Mouse (Mus musculus) urinary bladder, postnatal 25 days (tissue): ENCODE data around the gene Vti1a.

ENCODE experiments used
- DNase-seq: peaks from one replicate; pipeline ENCODE4 v3.0.0; 2022; ENCODE audit warnings: low spot score

The Vti1a gene

DNA sequence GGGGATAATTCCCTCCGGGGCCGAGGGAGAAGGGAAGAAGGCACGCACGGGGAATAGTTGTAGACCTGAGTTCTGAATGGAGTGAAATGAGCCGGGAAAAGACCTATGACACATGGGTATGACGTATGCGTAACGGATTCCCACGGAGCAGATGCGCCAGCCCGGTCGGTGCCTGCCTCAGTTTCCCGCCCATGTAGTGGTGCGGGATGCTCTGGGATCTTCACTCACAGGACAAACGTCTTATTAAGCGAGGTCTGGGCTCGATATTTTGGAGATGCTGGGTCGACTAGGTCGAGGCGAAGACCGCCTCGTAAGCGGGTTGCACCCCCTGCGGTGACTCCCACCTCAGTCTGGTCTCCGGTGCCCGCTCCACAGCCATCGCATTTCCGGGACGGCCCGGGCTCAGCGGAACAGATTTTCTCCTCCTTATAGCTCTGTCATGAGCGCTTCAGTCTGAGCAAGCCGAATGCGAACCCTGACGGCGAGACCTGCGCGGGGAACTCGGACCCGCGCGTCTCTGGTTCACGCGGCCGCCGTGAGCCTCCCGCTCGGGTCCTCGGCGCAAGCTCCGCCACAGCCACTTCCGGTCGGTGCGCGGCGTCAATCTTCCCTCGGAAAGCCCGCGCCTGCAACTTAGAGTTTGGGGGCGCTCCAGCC, 515 bp upstream of the Vti1a start, which contains the start of gene Zdhhc6:
Gene Zdhhc6 (minus strand): TSS at position 581 of the 657 bp plus-strand sequence.
- peak; percentile 87 for DNase-seq

GRCm38 (mm10) chr19:55316901-55317300, 806 bp downstream of the Vti1a start:
- DNase-seq = no peak

DNA sequence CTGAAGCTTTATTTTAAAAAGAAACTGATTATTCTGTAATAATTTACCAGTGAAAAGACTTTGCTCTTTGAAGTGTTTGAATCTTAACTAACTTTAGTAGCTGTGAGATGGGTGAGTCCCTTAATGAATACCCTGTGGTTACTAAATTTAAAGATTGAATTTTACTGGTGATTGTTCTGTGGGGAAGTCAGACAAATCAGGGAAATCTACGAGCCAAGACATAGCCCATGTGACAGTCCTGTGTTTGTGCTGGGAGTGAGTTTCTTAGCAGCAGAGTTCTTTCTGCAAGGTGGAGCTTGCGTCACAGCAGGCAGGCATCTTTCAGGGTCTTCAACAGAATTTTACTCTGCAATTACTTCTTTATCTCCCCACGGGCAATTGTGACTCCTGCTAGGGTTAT, 2.9 kb downstream of the Vti1a start:
- DNase-seq = no peak

GRCm38 (mm10) chr19:55319521-55319920, 3.4 kb downstream of the Vti1a start:
- DNase-seq = no peak

- no peak for DNase-seq
Measured at GRCm38 (mm10) chr19:55322604-55323003, 6.5 kb downstream of the Vti1a start.

DNA sequence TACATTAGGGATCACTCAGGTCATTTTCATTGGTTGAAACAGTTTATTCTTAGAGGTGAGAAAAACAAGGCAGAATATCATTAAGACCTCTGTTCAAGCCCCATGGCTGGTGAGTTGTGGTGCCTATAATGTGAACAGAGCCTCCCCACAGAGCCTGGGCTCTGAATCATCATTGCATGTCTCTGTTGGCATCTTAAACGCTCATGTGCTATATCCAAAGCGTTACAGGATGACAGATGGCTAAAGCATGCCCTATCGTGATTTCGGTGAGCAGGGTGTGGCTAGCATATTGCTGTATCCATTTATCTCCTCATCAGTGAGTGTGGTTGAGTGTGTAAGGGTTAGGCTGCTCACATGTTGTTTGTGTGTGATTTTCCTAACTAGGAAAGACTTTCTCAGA, 11.4 kb downstream of the Vti1a start:
- no peak for DNase-seq

- DNase-seq = no peak
Measured at GRCm38 (mm10) chr19:55331776-55332175, 15.7 kb downstream of the Vti1a start.

DNA sequence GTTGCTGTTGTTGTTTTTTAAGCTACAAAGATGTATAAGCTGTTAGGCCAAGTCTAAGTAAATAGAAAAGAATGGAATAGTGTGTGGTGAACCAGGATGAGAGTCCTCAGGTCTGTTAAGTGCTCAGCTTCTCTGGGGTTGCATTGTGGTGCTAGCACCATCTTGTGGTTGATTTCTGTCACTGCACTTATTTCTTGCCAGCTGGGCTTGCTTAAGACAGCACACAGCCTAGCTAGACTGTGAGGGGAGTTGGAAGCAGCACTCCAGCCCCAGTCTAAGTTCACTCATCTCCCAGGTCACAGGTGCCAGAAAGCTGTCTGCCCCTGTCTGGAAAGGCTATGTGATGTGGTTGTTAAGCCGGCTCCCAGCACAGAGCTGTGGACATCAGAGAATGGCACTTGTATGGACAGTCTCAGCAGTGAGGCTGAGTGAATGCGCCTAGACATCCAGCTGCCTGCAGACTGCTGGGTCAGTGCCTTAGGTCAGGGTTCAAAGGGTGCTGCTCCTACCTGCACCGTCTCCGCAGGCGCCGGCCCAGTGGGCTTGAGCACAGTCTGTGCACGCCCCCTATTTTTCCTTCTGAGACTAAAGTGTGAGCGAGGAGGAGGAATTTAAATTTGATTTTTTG, 16.7 kb downstream of the Vti1a start:
- peak; percentile 26 for DNase-seq

- no peak for DNase-seq
Measured at GRCm38 (mm10) chr19:55335881-55336280, 19.8 kb downstream of the Vti1a start.

GRCm38 (mm10) chr19:55336441-55336840, 20.3 kb downstream of the Vti1a start:
- no peak for DNase-seq

- no peak for DNase-seq
Measured at GRCm38 (mm10) chr19:55337066-55337465, 21.0 kb downstream of the Vti1a start.

GRCm38 (mm10) chr19:55337664-55338063, 21.6 kb downstream of the Vti1a start:
- DNase-seq = no peak

GRCm38 (mm10) chr19:55340521-55340920, 24.4 kb downstream of the Vti1a start:
- no peak for DNase-seq

- DNase-seq = no peak
Measured at GRCm38 (mm10) chr19:55341377-55341776, 25.3 kb downstream of the Vti1a start.

DNA sequence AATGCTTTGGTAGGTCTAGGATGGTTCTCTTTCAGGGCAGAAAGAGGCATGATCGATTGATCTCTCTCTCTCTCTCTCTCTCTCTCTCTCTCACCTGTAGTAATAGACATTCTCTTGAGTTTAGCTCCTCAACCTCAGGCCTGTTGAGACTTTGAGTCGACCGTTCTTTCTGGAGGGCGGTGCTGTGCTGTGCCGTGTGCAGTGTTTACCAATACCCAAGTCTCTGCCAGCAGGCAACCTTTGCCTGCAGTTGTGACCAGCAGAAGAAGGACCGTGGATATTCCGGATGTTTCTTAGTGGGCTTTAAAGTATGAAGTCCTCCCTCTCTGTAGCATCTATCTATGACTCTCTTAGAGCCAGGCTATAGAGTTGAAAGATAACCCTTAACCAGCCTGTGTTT, 26.3 kb downstream of the Vti1a start:
- DNase-seq = no peak

GRCm38 (mm10) chr19:55343274-55343673, 27.2 kb downstream of the Vti1a start:
- no peak for DNase-seq

DNA sequence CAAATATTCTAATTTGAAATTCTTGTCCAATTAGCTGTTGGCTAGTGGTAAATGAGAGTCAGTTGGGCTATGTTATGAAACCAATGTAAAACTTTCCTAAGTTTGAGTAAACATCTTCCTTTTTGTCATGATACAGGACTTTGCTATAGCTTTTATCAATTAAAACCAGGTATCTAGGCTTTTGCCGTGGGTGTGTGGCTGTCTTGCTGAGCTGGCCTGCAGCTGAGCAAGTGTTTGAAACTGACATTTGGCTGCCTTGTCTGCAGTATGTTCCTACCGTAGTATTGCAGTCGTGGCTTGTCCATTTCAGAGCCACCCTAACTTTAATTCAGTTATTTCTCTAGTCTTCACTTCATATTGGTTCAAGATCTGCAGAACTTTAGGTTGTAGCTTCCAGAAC, 32.1 kb downstream of the Vti1a start:
- no peak for DNase-seq

GRCm38 (mm10) chr19:55350673-55351378, 34.7 kb downstream of the Vti1a start:
- no peak for DNase-seq

GRCm38 (mm10) chr19:55362606-55363005, 46.5 kb downstream of the Vti1a start:
- no peak for DNase-seq

GRCm38 (mm10) chr19:55369691-55370090, 53.6 kb downstream of the Vti1a start:
- no peak for DNase-seq

GRCm38 (mm10) chr19:55376331-55376730, 60.2 kb downstream of the Vti1a start:
- DNase-seq = no peak

- no peak for DNase-seq
Measured at GRCm38 (mm10) chr19:55377465-55377864, 61.4 kb downstream of the Vti1a start.

DNA sequence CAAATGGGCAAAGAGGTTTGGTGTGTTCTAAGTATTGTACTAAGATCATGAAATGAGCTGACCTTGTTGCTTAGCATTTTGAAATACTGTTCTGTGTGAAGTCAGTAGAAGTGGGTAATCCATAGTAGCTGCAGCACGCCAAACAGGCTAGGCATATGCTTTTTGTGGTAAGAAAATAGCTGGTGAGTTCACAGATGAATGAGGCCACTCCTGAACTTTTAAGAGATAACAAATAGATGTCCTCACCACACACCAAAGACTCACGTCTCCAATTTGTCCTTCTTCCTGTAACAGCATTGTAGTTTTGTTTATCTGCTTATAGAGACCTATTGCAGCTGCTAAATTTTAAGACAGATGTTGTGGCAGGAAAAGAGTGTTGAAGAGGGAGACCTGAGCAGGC, 62.8 kb downstream of the Vti1a start:
- DNase-seq = no peak
